Mouse (Mus musculus) kidney, postnatal 4 days (tissue): ENCODE results near the gene Lyst.
A peak's percentile ranks its signal among the peaks of the same experiment; 100 is the strongest.
"Not testable (repeated sequence)": the region's sequence is repeated elsewhere in the genome, so short reads cannot be mapped to it uniquely, and the experiment has no call there.

Experiments used
- DNase-seq, 2 experiments: peaks; one replicate each; pipeline ENCODE4 v3.0.0; 2021; ENCODE audit warnings: mixed read lengths in 2 of 2

Gene Lyst

DNA sequence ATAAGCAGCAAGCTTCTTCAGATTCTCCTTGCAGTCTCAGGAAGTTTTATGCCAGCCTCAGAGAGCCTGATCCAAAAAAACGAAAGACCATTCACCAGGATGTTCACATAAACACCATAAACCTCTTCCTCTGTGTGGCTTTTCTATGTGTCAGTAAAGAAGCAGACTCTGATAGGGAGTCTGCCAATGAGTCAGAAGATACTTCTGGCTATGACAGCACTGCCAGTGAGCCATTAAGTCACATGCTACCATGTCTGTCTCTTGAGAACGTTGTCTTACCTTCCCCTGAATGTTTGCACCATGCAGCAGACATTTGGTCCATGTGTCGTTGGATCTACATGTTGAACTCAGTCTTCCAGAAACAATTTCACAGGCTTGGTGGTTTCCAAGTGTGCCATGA, 47.4 kb downstream of the Lyst start:
- DNase-seq = no peak

DNA sequence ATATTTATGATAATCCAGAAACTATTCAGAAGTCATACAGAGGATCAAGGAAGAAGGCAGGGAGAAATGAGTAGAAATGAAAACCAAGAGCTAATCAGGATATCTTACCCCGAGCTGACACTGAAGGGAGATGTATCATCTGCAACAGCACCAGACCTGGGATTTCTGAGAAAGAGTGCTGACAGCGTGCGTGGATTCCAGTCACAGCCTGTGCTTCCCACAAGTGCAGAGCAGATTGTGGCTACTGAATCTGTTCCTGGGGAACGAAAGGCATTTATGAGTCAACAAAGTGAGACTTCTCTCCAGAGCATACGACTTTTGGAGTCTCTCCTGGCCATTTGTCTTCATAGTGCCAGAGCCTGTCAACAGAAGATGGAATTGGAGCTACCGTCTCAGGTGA, 47.8 kb downstream of the Lyst start:
- DNase-seq = no peak

GRCm38 (mm10) chr13:13638725-13639124, 48.5 kb downstream of the Lyst start:
- DNase-seq = no peak

DNA sequence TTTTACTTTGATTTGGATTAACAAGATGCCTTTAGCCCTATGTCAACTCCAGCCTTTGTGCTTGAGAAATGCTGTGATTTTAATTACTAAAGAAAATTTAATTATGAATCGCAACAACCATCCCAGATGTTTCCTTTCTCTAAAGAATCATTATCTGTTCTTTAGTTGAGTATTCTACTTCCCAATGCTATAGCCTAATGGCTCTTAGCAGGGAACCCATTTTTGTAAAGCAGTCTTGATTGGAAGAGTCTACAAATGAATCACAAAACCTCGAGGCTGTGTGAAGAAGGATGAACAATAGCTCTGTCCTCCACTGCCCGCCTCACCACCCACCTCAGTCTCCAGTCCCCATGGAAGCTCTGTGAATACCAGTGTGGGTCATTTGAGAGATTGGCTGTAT, 57.1 kb downstream of the Lyst start:
- DNase-seq = no peak

DNA sequence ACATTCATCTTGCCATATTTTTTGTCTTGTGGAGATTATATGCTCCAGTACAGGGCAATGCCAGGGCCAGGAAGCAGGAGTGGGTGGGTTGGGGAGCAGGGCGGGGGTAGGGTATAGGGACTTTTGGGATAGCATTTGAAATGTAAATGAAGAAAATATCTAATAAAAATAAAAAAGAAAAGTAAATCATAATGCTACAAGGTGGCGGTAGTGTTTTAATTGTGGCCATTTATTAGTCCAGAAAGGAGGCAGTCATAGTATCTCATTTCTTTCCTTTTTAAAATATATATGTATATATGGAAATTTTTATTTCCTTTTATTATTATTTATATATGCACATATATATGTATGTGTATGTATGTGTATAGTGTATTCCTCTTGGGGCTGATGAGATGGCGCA, 65.3 kb downstream of the Lyst start:
- no peak for DNase-seq

GRCm38 (mm10) chr13:13666103-13666502, 75.9 kb downstream of the Lyst start:
- DNase-seq = not testable (repeated sequence)

GRCm38 (mm10) chr13:13670669-13671068, 80.5 kb downstream of the Lyst start:
- no peak for DNase-seq

GRCm38 (mm10) chr13:13671585-13672328, 81.6 kb downstream of the Lyst start:
- no peak for DNase-seq

DNA sequence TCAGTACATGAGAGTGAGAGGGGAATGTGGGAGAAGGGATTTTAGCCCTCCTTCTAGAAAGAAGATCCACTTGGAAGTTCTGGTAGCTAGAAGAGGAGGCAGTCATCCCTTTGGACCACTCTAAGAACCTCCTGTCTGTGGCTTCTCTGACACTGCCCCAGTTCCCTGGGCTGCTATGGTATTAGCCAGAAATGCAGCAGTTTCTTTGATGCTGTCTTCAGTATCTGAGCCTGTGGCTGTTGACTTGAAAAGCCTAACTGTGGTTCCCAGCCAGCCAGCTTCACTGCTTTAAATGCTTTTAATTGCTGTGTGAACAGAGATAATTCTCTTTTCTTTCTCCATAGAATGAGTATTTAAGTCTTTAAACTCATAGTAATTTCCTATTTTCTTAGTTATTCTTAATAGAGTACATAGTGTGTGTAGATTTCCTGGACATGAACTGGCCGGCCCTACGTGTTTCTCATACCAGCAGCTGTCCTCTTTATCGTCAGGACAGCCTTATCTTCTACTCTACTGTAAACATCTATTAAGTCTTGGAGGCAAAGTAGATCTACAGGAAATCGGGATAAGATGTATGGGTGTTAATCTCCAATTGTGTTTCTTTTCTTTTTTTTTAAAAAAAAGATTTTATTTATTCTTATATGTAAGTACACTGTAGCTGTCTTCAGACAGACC, 84.6 kb downstream of the Lyst start:
- no peak for DNase-seq

DNA sequence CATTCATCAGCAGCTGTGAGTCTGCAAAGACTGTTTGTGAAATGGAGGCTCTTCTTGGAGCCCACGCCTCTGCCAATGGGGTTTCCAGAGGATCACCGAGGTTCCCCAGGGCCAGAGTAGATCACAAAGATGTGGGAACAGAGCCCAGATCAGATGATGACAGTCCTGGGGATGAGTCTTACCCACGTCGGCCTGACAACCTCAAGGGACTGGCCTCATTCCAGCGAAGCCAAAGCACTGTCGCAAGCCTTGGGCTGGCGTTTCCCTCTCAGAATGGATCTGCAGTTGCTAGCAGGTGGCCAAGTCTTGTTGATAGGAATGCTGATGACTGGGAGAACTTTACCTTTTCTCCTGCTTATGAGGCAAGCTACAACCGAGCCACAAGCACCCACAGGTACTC, 87.7 kb downstream of the Lyst start:
- DNase-seq = no peak

DNA sequence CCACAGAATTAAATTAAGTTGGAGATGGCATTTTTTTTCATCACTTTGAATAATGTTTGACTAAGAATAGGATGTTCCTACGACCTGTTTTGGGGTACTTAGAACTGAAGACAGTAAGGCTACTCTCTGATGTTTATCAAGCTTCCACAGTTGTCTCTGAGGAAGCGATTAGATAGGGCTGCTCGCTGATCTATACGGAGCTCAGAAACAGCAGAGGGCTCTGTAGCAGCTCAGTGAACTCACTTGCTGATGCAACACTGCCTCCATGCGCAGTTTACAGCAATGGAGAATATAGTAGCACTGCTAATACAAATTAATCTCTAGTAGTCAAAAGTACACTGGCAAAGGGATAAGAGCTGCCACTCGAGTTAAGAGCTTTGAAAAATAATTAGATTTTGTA, 91.4 kb downstream of the Lyst start:
- DNase-seq = no peak

DNA sequence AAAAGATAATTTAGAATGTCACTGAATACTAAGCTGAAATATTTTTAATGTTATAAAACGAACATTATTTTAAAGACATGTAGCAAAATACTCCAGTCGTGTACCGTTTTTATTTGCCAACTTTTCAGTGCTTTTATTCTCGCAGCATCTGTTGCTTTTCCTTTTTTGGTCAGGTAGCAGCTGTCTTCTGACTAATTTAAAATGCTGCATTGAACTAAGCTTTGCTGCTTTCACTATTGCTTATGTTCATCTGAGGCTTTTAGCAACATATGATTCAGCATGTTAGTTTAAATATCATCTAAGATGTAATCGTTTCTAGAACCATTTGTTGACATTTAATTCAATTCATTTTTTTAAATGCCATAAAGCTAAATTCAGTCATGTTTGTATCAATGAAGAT, 113.3 kb downstream of the Lyst start:
- no peak for DNase-seq

GRCm38 (mm10) chr13:13721435-13721834, 131.2 kb downstream of the Lyst start:
- not testable (repeated sequence) for DNase-seq

DNA sequence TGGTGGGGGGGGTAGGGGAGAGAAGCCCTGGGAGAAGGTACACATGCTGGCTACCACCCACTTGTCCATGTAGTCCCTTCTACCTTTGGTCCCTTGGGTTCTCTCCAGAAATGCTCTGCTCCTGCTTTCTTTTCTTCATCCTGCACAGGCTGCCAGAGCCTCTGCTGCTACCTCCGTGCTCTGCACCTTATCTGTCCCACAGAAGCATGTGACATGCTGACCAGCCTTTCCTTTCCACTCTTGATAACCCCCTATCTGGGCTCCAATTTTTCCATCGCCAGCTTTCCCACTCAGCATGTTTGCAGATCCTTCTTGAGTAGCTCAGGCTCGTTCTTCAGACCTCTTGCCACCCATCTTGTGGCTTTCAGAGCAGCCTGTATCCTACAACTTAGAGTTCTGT, 133.1 kb downstream of the Lyst start:
- DNase-seq = no peak

GRCm38 (mm10) chr13:13723786-13724185, 133.6 kb downstream of the Lyst start:
- DNase-seq = no peak

DNA sequence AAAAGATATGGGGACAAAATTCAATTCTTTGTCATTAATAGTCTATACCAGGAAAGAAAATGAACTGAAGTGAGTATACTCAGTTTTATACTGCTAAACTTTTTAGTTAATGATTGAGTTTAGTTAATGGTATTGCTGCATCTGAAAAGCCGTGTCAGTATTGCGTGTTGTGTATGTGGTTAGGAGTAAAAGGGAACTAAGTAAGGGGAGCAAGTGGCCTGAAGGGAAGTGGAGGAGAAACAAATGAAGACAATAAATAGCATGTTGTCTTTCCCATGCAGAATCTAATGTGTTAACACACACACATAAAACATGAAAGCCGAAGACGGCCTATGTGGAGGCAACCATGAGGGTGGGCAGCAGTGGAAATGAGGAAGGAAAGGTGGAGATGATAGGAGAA, 149.0 kb downstream of the Lyst start:
- no peak for DNase-seq

- no peak for DNase-seq
Observed at GRCm38 (mm10) chr13:13745911-13746310, 155.7 kb downstream of the Lyst start.

DNA sequence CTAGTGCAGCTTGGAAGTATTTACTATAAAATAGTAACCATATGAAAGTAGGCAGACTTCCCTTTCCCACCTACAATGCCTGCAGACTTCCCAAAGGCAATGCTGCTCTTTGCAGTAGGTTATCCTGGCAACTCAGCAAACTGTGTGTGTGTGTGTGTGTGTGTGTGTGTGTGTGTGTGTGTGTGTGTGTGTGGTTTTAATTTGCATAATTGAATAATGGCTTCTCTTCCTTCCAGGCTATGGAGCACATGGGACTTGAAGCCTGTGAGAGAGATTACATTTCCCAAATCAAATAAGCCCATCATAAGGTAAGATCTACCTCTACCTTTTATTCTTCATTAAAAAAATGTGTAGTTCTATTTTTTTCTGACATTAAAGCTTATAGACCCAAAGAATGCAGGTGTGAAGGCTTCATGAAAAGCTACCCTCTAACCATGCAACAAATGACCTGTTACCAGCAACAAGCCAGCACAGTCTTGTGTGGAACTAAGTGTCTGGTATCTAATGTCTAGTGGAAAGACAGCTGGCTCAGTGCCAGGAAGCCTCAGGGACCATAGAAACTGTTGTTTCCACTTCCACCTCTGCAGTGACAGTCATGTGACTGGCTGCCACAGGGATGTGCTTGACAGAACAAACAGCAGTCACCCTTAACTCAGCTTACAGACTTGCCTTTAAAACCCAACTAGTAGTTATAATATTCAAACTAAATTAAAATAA, 185.7 kb downstream of the Lyst start:
- DNase-seq = peak; percentile 47 to 55

- DNase-seq = no peak
Observed at GRCm38 (mm10) chr13:13777052-13777451, 186.9 kb downstream of the Lyst start.

DNA sequence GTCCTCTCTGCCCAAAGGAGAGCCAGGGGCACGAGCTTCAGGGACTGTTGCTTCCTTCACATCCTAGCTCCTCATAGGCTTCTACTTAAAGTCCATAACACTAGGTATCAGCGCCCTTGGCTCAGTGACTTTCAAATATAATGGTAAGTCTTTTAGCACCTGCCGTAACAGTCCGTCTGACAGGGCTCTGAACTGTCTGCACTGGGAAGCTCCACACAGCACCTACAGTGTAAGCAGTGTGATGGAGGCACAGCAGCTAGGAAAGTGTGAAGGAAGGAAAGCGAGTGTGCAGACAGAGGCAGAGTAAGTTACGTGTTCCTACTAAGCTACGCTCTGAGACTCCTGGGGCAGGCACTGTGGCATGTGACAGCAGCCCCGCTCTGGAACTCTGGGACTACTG, 187.5 kb downstream of the Lyst start:
- no peak for DNase-seq

GRCm38 (mm10) chr13:13778837-13779458, 188.8 kb downstream of the Lyst start:
- DNase-seq = no peak

DNA sequence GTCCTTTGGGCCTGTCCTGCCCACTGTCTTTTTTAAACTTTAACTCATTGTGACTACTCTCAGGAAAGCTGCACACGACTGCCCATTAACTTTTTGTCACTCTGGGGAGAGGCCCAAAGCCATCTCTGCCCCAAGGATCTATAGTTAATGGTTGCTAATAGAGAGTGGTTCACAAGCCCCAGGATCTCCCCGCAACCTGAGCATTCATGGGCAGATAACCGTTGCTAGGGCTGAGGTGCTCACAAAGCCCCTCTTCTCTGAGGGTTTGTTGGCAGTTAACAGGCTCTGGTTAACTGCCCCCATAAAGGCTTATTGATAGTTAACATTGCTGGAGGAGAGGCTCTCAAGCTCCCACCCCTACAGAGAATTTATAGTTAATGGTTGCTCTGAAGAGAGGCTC, 190.1 kb downstream of the Lyst start:
- no peak for DNase-seq

DNA sequence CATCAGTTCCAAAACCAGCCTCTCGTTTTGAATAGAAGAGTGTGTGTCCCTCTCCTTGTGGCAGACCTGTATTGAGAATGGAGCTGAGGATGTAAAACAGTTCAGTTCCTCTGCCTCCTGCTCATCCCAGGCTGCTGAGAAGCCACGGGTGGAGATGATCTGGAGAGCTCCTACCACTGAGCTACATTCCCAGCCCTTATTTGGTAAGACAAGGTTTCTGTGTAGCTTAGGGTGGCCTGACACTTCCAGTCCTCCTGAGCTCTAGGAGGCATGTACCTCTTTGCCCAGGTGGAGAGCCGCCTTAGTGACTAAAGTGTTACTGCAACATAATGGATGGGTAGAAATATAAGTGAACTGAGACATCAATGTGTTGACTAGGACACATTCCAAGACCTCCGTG, 190.8 kb downstream of the Lyst start:
- DNase-seq = no peak

- no peak for DNase-seq
Observed at GRCm38 (mm10) chr13:13783296-13783695, 193.1 kb downstream of the Lyst start.
